Mouse (Mus musculus) intestine, embryonic 14.5 days (tissue): ENCODE measurements around the gene Apoc1. TPM values are rescaled to one million over a fixed set of nuclear protein-coding genes. Genes with fewer than 3 reads are reported as not detected.
A peak's percentile ranks its signal among the peaks of the same experiment; 100 is the strongest.

Experiments used
- ATAC-seq: fragments of 200-750 bp; cut with Nextera tagmentation; replicated peaks from 2 replicates; pipeline ENCODE4 v1.8.0; 2017; ENCODE audit warnings: low read depth, moderate number of reproducible peaks, moderate TSS enrichment, moderate library complexity; ENCODE audit not compliant: low FRiP score, low TSS enrichment
- DNase-seq: peaks from one replicate; pipeline ENCODE4 v3.0.0-alpha.2; 2018; ENCODE audit warnings: low spot score
- H3K27ac ChIP-seq: fragments of 300-500 bp; sonication (generic); 2 replicates; pipeline ENCODE4 v1.5.1; 2014; ENCODE audit warnings: low read depth, mild to moderate bottlenecking, control low read depth
- H3K27me3 ChIP-seq: fragments of 300-500 bp; sonication (generic); replicated peaks from 2 replicates; pipeline ENCODE4 v1.6.1; 2014; ENCODE audit warnings: low read length, control low read depth; ENCODE audit not compliant: control insufficient read depth, insufficient read depth
- H3K36me3 ChIP-seq: fragments of 300-500 bp; sonication (generic); 2 replicates; pipeline ENCODE4 v1.6.1; 2014; ENCODE audit warnings: low read length, control low read depth; ENCODE audit not compliant: control insufficient read depth, insufficient read depth
- H3K4me1 ChIP-seq: fragments of 300-500 bp; sonication (generic); replicated peaks from 2 replicates; pipeline ENCODE4 v1.6.1; 2014; ENCODE audit warnings: low read length, control low read depth, mixed read lengths; ENCODE audit not compliant: control insufficient read depth, insufficient read depth
- H3K4me2 ChIP-seq: fragments of 300-500 bp; sonication (generic); 2 replicates; pipeline ENCODE4 v1.6.1; 2014; ENCODE audit warnings: low read length
- H3K4me3 ChIP-seq: fragments of 300-500 bp; sonication (generic); 2 replicates; pipeline ENCODE4 v1.5.1; 2014; ENCODE audit warnings: low read depth, low read length, control low read depth, mixed read lengths
- H3K9ac ChIP-seq: fragments of 300-500 bp; sonication (generic); 2 replicates; pipeline ENCODE4 v1.6.1; 2014; ENCODE audit warnings: mild to moderate bottlenecking, low read length
- H3K9me3 ChIP-seq: fragments of 300-500 bp; sonication (generic); 2 replicates; pipeline ENCODE4 v1.6.1; 2016; ENCODE audit warnings: low read length, control low read depth; ENCODE audit not compliant: control insufficient read depth
- WGBS: fragments of 180-500 bp; shearing (Covaris S2); extraction: QIAGEN DNeasy Blood & Tissue Kit; methylation state at CpG from one replicate; pipeline ENCODE4 v1.1.7; 2014; 5-methylcytosine and 5-hydroxymethylcytosine counted together
- polyA plus RNA-seq: library from polyadenylated mRNA; unstranded; fragments of >200 nt; fragmentation: Nextera tagmentation; extraction: Ambion mirVana; gene quantifications from 2 replicates; pipeline ENCODE4 v1.2.1, GENCODE M21; 2014

Gene Apoc1
- polyA plus RNA-seq, 1 experiment from 2014 or later, result 9.1 TPM

GRCm38 (mm10) chr7:19685374-19685773 lies 7.1 kb downstream of the Apoc1 start:
- no peaks in the 10 kb centered on the region for H3K27me3 ChIP-seq
- H3K4me3 ChIP-seq, result no peak overlapping the region
- no peak overlapping the region for H3K27ac ChIP-seq
- no peaks in the 10 kb centered on the region for H3K9me3 ChIP-seq
- 50% methylated on average over 4 of the region's 4 CpGs for WGBS
- H3K36me3 ChIP-seq, result no peaks in the 10 kb centered on the region
- no peaks in the 10 kb centered on the region for H3K4me1 ChIP-seq
- DNase-seq (no peak), ATAC-seq (no peak)
- H3K9ac ChIP-seq, result no peak overlapping the region
- H3K4me2 ChIP-seq, result no peak overlapping the region

- H3K9me3 ChIP-seq, result no peaks in the 10 kb centered on the region
- no peaks in the 10 kb centered on the region for H3K36me3 ChIP-seq
- no peak overlapping the region for H3K27ac ChIP-seq
- no peak overlapping the region for H3K4me2 ChIP-seq
- no peaks in the 10 kb centered on the region for H3K4me1 ChIP-seq
- WGBS, result 89% methylated on average over 6 of the region's 6 CpGs
- no peaks in the 10 kb centered on the region for H3K27me3 ChIP-seq
- DNase-seq (no peak), ATAC-seq (no peak)
- H3K9ac ChIP-seq, result no peak overlapping the region
- H3K4me3 ChIP-seq, result no peak overlapping the region
Observed at GRCm38 (mm10) chr7:19683771-19684201, 8.7 kb downstream of the Apoc1 start.

DNA sequence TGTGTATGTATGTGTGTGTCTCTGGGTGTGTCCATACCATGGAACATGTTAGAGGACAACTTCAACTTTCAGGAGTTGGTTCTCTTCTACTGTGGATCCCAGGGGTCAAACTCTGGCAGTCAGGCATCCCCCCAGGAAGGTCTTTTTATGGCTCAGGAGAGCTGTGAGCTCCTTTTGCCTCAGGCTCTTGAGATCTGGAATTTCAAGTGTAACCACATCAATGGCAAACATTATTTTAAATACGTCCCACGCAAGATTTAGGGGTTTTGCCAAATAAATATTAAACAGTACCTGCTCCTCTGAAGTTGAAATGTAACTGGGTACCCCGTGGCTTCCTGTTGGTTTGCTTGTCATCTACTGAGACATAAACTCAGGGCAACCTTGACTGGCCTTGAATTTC lies 9.5 kb downstream of the Apoc1 start:
- no peak for ATAC-seq
- no peaks in the 10 kb centered on the region for H3K4me1 ChIP-seq
- DNase-seq, result no peak
- no peak overlapping the region for H3K27ac ChIP-seq
- H3K36me3 ChIP-seq, result no peaks in the 10 kb centered on the region
- H3K4me2 ChIP-seq, result no peak overlapping the region
- H3K27me3 ChIP-seq, result no peaks in the 10 kb centered on the region
- H3K4me3 ChIP-seq, result no peak overlapping the region
- no peak overlapping the region for H3K9ac ChIP-seq
- WGBS, result 66% methylated on average over 3 of the region's 3 CpGs
- no peaks in the 10 kb centered on the region for H3K9me3 ChIP-seq

DNA sequence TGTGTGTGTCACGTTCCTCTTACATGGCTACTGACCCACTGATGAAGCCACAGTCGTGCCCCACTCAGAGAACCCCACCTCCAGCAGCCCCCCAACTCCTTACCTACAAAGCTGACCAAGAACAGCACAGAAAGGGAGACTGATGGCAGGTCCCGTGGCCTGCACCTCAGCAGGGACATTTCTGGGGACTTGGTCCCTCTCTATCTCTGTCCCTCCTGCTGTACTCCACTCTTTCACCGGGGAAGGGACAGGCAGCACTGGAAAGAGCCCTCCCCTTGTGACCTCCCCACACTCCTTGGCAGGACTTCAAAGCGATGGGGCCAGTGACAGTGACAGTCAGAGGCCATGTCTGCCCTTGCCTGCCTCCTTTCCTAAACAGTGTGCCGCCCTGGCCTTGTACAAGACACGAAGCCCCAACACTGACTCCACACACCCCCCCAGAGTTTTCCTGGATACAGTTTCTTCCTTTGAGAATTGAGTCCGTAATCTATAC lies 11.2 kb downstream of the Apoc1 start, which contains the start of the genes Gm44805 and Apoc4:
TSS of gene Gm44805 (minus strand) at position 222 of the 493 bp plus-strand sequence.
TSS of gene Apoc4 (minus strand) at position 278 of the 493 bp plus-strand sequence.
- H3K27ac ChIP-seq, result no peak within 1 kb of the TSS
- H3K9me3 ChIP-seq, result no peaks in the 10 kb centered on the region
- H3K4me1 ChIP-seq, result no peaks in the 10 kb centered on the region
- DNase-seq (no peak), ATAC-seq (no peak)
- no peak within 1 kb of the TSS for H3K4me3 ChIP-seq
- no peak within 1 kb of the TSS for H3K9ac ChIP-seq
- H3K4me2 ChIP-seq, result no peak within 1 kb of the TSS
- H3K27me3 ChIP-seq, result no peaks in the 10 kb centered on the region
- no peaks in the 10 kb centered on the region for H3K36me3 ChIP-seq
- 63% methylated on average over 8 of the region's 8 CpGs for WGBS

- ATAC-seq (no peak), DNase-seq (no peak)
- no peak overlapping the region for H3K27ac ChIP-seq
- H3K36me3 ChIP-seq, result no peaks in the 10 kb centered on the region
- H3K27me3 ChIP-seq, result no peaks in the 10 kb centered on the region
- H3K4me3 ChIP-seq, result no peak overlapping the region
- no peak overlapping the region for H3K9ac ChIP-seq
- no peaks in the 10 kb centered on the region for H3K4me1 ChIP-seq
- H3K9me3 ChIP-seq, result no peaks in the 10 kb centered on the region
- no peak overlapping the region for H3K4me2 ChIP-seq
- 86% methylated on average over 2 of the region's 2 CpGs for WGBS
Observed at GRCm38 (mm10) chr7:19680702-19681101, 11.8 kb downstream of the Apoc1 start.

GRCm38 (mm10) chr7:19678901-19679300 lies 13.6 kb downstream of the Apoc1 start:
- Histone ChIP-seq H3K9me3 (no peaks in the 10 kb centered on the region), H3K4me1 (no peaks in the 10 kb centered on the region), H3K9ac (no peak overlapping the region), H3K27me3 (no peaks in the 10 kb centered on the region), H3K4me3 (no peak overlapping the region), H3K4me2 (no peak overlapping the region), H3K27ac (no peak overlapping the region), H3K36me3 (no peaks in the 10 kb centered on the region)
- DNase-seq (no peak), ATAC-seq (no peak)
- WGBS, result 84% methylated on average over 3 of the region's 3 CpGs

- H3K4me3 ChIP-seq, result no peak within 1 kb of the TSS
- no peaks in the 10 kb centered on the region for H3K9me3 ChIP-seq
- ATAC-seq, result no peak; the same call in 1 of the 2 replicates
- H3K4me1 ChIP-seq, result no peaks in the 10 kb centered on the region
- no peaks in the 10 kb centered on the region for H3K27me3 ChIP-seq
- H3K4me2 ChIP-seq, result no peak within 1 kb of the TSS
- H3K27ac ChIP-seq, result no peak within 1 kb of the TSS
- 64% methylated on average over 8 of the region's 8 CpGs for WGBS
- no peaks in the 10 kb centered on the region for H3K36me3 ChIP-seq
- no peak within 1 kb of the TSS for H3K9ac ChIP-seq
- no peak for DNase-seq
Observed at GRCm38 (mm10) chr7:19677872-19678271, 14.6 kb downstream of the Apoc1 start, which contains the start of gene Apoc2. Gene Apoc2 (minus strand): TSS chr7:19677941.

- no peak overlapping the region for H3K9ac ChIP-seq
- 56% methylated on average over 1 of the region's 1 CpGs for WGBS
- no peak overlapping the region for H3K27ac ChIP-seq
- H3K9me3 ChIP-seq, result no peaks in the 10 kb centered on the region
- no peak overlapping the region for H3K4me3 ChIP-seq
- H3K36me3 ChIP-seq, result no peaks in the 10 kb centered on the region
- no peaks in the 10 kb centered on the region for H3K4me1 ChIP-seq
- ATAC-seq (0 out of 2 replicates have a peak, but pooled peaks have one; percentile 28), DNase-seq (no peak)
- no peaks in the 10 kb centered on the region for H3K27me3 ChIP-seq
- no peak overlapping the region for H3K4me2 ChIP-seq
Observed at GRCm38 (mm10) chr7:19676662-19677061, 15.8 kb downstream of the Apoc1 start.

- Histone ChIP-seq H3K27me3 (no peaks in the 10 kb centered on the region), H3K27ac (no peak overlapping the region), H3K9ac (no peak overlapping the region), H3K36me3 (no peaks in the 10 kb centered on the region), H3K4me3 (no peak overlapping the region), H3K4me2 (no peak overlapping the region), H3K9me3 (no peaks in the 10 kb centered on the region), H3K4me1 (no peaks in the 10 kb centered on the region)
- WGBS, result 83% methylated on average over 10 of the region's 10 CpGs
- no peak for ATAC-seq
- no peak for DNase-seq
Observed at GRCm38 (mm10) chr7:19675824-19676223, 16.6 kb downstream of the Apoc1 start.
